In genomic region chrX:12225116-12225891, GRCm38 (mm10) we compare ENCODE assay signal across 9 mouse cellular contexts.
DNase-seq lines count a peak whose midpoint lies in the region; ATAC-seq and TF ChIP-seq lines count a peak whose summit lies in the region.
"Had no signal": no experiment of that assay in that cellular context is flagged by ENCODE, and none has a peak within 500 bp of the region (broad histone marks: within the 10 kb centered on the region; RNA-seq: fewer than 3 reads in every experiment).

No protein-coding gene starts in this region.

- H3K9ac ChIP-seq in forebrain, embryonic 16.5 days (replicated peaks; ENCODE audit: low read depth, low read length) = peak overlapping the region; percentile 40
- H3K9ac ChIP-seq in midbrain, embryonic 16.5 days (ENCODE audit: low read depth, low read length) = no peak overlapping the region

- peaks cover 2% of the 10 kb centered on the region; the same call in 1 of the 2 replicates for H3K4me1 ChIP-seq in cortical plate, adult 2 months (ENCODE audit: control insufficient read depth, insufficient read depth, low read length)
- H3K4me1 ChIP-seq in forebrain, embryonic 16.5 days (replicated peaks; ENCODE audit: control insufficient read depth, insufficient read depth, low read length) = 0 out of 2 replicates have a peak, but pooled peaks cover 4% of the 10 kb centered on the region
- H3K4me1 ChIP-seq in midbrain, embryonic 16.5 days (ENCODE audit: control insufficient read depth, insufficient read depth, low read length) = 0 out of 2 replicates have a peak, but pooled peaks cover 6% of the 10 kb centered on the region

- H3K4me3 ChIP-seq in cortical plate, adult 2 months (ENCODE audit: insufficient read depth, low read length) = peak overlapping the region; percentile 35
- H3K4me3 ChIP-seq in forebrain, embryonic 16.5 days (replicated peaks; ENCODE audit: low read length) = peak overlapping the region; percentile 15; the same call in 1 of the 2 replicates
- no peak overlapping the region for H3K4me3 ChIP-seq in midbrain, embryonic 16.5 days (ENCODE audit: low read depth, low read length)
- H3K4me3 ChIP-seq: left cerebral cortex, adult 2 months had no signal

- ATAC-seq in forebrain, embryonic 16.5 days = 0 out of 2 replicates have a peak, but pooled peaks have one; percentile 47
- peak; percentile 76 for ATAC-seq in midbrain, embryonic 16.5 days

- H3K27ac ChIP-seq in cortical plate, adult 2 months (ENCODE audit: insufficient read depth, low read length) = no peak overlapping the region
- H3K27ac ChIP-seq in forebrain, embryonic 16.5 days (ENCODE audit: low read length) = no peak overlapping the region
- 0 out of 2 replicates have a peak overlapping the region, but pooled peaks have one; percentile 49 for H3K27ac ChIP-seq in midbrain, embryonic 16.5 days (ENCODE audit: low read length)
- H3K27ac ChIP-seq: left cerebral cortex, adult 2 months had no signal

- 13% methylated on average over 18 of the region's 19 CpGs for WGBS in forebrain, embryonic 16.5 days
- WGBS in midbrain, embryonic 16.5 days = 19% methylated on average over 14 of the region's 19 CpGs

- DNase-seq in left cerebral cortex, postnatal 4 days = peak; percentile 1
- DNase-seq in left cerebral cortex, adult 9 months (ENCODE audit: low spot score in 2 of 2) = no peak
- DNase-seq in spleen, postnatal 14 days (ENCODE audit: low spot score in 2 of 2) = no peak
- no peak for DNase-seq in cerebellum, adult 11-12 months
- DNase-seq in urinary bladder, postnatal 25 days (ENCODE audit: low spot score) = no peak

- no peaks in the 10 kb centered on the region; the same call in 1 of the 2 replicates for H3K27me3 ChIP-seq in forebrain, embryonic 16.5 days (replicated peaks; ENCODE audit: control insufficient read depth, insufficient read depth, low read length)
- H3K27me3 ChIP-seq in midbrain, embryonic 16.5 days (ENCODE audit: control insufficient read depth, insufficient read depth, low read depth, low read length) = no peaks in the 10 kb centered on the region

- TF ChIP-seq CTCF in cortical plate, adult 2 months (IDR thresholded peaks at IDR 0.05; ENCODE audit: extremely low read depth, insufficient read depth, low read length) = no peak

- intact Hi-C loops in left cerebral cortex, postnatal 4 days (cut with DNase I) = no loop called here

- no peak for TF ChIP-seq POLR2A in cortical plate, adult 2 months (IDR thresholded peaks at IDR 0.05; ENCODE audit: extremely low read depth, insufficient read depth, low read length)

- no peaks in the 10 kb centered on the region for H3K9me3 ChIP-seq in forebrain, embryonic 16.5 days (ENCODE audit: control insufficient read depth, low read length)
- no peaks in the 10 kb centered on the region for H3K9me3 ChIP-seq in midbrain, embryonic 16.5 days (replicated peaks; ENCODE audit: control insufficient read depth, low read length, poor library complexity, severe bottlenecking)

- no peaks in the 10 kb centered on the region for H3K36me3 ChIP-seq in forebrain, embryonic 16.5 days (ENCODE audit: control insufficient read depth, insufficient read depth)
- H3K36me3 ChIP-seq in midbrain, embryonic 16.5 days (ENCODE audit: control insufficient read depth, insufficient read depth, low read length) = no peaks in the 10 kb centered on the region

- peak overlapping the region; percentile 34 for H3K4me2 ChIP-seq in forebrain, embryonic 16.5 days (ENCODE audit: low read length)
- H3K4me2 ChIP-seq in midbrain, embryonic 16.5 days (ENCODE audit: low read length) = peak overlapping the region; percentile 46
